Mouse (Mus musculus) lung, postnatal 0 days (tissue): ENCODE measurements around the gene Sparcl1. TPM values are rescaled to one million over a fixed set of nuclear protein-coding genes. Genes with fewer than 3 reads are reported as not detected.

Source experiments
- ATAC-seq: fragments of 200-750 bp; cut with Nextera tagmentation; 2 replicates; pipeline ENCODE4 v1.8.0; 2017; ENCODE audit warnings: moderate library complexity
- DNase-seq: peaks from one replicate; pipeline ENCODE4 v3.0.0-alpha.2; 2016; ENCODE audit warnings: low spot score
- H3K27ac ChIP-seq: fragments of 300-500 bp; sonication (generic); 2 replicates; pipeline ENCODE4 v1.5.1; 2014; ENCODE audit warnings: antibody characterized with exemption, mild to moderate bottlenecking, low read length, mixed read lengths
- H3K27me3 ChIP-seq: fragments of 300-500 bp; sonication (generic); replicated peaks from 2 replicates; pipeline ENCODE4 v1.6.1; 2014; ENCODE audit warnings: low read length, mixed read lengths; ENCODE audit not compliant: insufficient read depth
- H3K36me3 ChIP-seq: fragments of 300-500 bp; sonication (generic); 2 replicates; pipeline ENCODE4 v1.6.1; 2014; ENCODE audit warnings: low read length, mixed read lengths; ENCODE audit not compliant: insufficient read depth
- H3K4me1 ChIP-seq: fragments of 300-500 bp; sonication (generic); 2 replicates; pipeline ENCODE4 v1.6.1; 2014; ENCODE audit warnings: antibody characterized with exemption, low read depth, low read length, mixed read lengths; ENCODE audit not compliant: insufficient read depth
- H3K4me2 ChIP-seq: fragments of 300-500 bp; sonication (generic); replicated peaks from 2 replicates; pipeline ENCODE4 v1.6.1; 2014; ENCODE audit warnings: low read depth, mild to moderate bottlenecking, low read length, moderate library complexity, mixed read lengths
- H3K4me3 ChIP-seq: fragments of 300-500 bp; sonication (generic); 2 replicates; pipeline ENCODE4 v1.5.1; 2014; ENCODE audit warnings: low read depth, low read length
- H3K9ac ChIP-seq: fragments of 300-500 bp; sonication (generic); replicated peaks from 2 replicates; pipeline ENCODE4 v1.6.1; 2014; ENCODE audit warnings: low read depth, mild to moderate bottlenecking
- H3K9me3 ChIP-seq: fragments of 300-500 bp; sonication (generic); 2 replicates; pipeline ENCODE4 v1.6.1; 2016; ENCODE audit warnings: low read length, mixed read lengths
- CTCF ChIP-seq: IDR thresholded peaks from 2 replicates; pipeline ENCODE4 v1.5.1; 2016; ENCODE audit warnings: antibody characterized with exemption, mild to moderate bottlenecking
- EP300 ChIP-seq: IDR thresholded peaks from 2 replicates; pipeline ENCODE4 v1.6.1; 2016; ENCODE audit warnings: antibody characterized with exemption, mild to moderate bottlenecking, control low read depth
- WGBS: fragments of 180-500 bp; shearing (Covaris S2); extraction: QIAGEN DNeasy Blood & Tissue Kit; methylation state at CpG from one replicate; pipeline ENCODE4 v1.1.7; 2014; 5-methylcytosine and 5-hydroxymethylcytosine counted together
- polyA plus RNA-seq: library from polyadenylated mRNA; unstranded; fragments of >200 nt; fragmentation: Nextera tagmentation; extraction: Ambion mirVana; gene quantifications from 2 replicates; pipeline ENCODE4 v1.2.1, GENCODE M21; 2015

The Sparcl1 gene
- polyA plus RNA-seq, 1 experiment from 2014 or later, result 285 TPM

- Histone ChIP-seq H3K36me3 (no peaks in the 10 kb centered on the region), H3K4me2 (no peak overlapping the region), H3K9me3 (no peaks in the 10 kb centered on the region), H3K27me3 (no peaks in the 10 kb centered on the region), H3K4me1 (peaks cover 3% of the 10 kb centered on the region; the same call in 1 of the 2 replicates), H3K27ac (0 out of 2 replicates have a peak overlapping the region, but pooled peaks have one; percentile 20), H3K4me3 (no peak overlapping the region), H3K9ac (no peak overlapping the region)
- peak; percentile 75 for DNase-seq
- TF ChIP-seq EP300 (no peak), CTCF (no peak)
- ATAC-seq, result peak; percentile 89
- WGBS, result 28% methylated on average over 6 of the region's 8 CpGs
Measured at GRCm38 (mm10) chr5:104072272-104072886, 41.2 kb downstream of the Sparcl1 start.

- TF ChIP-seq EP300 (no peak), CTCF (no peak)
- Histone ChIP-seq H3K4me2 (no peak overlapping the region), H3K4me3 (no peak overlapping the region), H3K27ac (no peak overlapping the region), H3K4me1 (peaks cover 3% of the 10 kb centered on the region; the same call in 1 of the 2 replicates), H3K9ac (no peak overlapping the region), H3K36me3 (no peaks in the 10 kb centered on the region), H3K27me3 (no peaks in the 10 kb centered on the region), H3K9me3 (no peaks in the 10 kb centered on the region)
- ATAC-seq, result no peak
- 74% methylated on average over 4 of the region's 4 CpGs for WGBS
- no peak for DNase-seq
Measured at GRCm38 (mm10) chr5:104071048-104071447, 42.5 kb downstream of the Sparcl1 start.

GRCm38 (mm10) chr5:104068751-104069150 is 44.8 kb downstream of the Sparcl1 start:
- Histone ChIP-seq H3K9ac (no peak overlapping the region), H3K9me3 (no peaks in the 10 kb centered on the region), H3K4me1 (no peaks in the 10 kb centered on the region), H3K36me3 (0 out of 2 replicates have a peak, but pooled peaks cover 9% of the 10 kb centered on the region), H3K4me2 (no peak overlapping the region), H3K27ac (no peak overlapping the region), H3K4me3 (no peak overlapping the region), H3K27me3 (no peaks in the 10 kb centered on the region)
- DNase-seq (no peak), ATAC-seq (no peak)
- peak; percentile 69 for TF ChIP-seq CTCF
- TF ChIP-seq EP300, result no peak
- WGBS, result 83% methylated on average over 6 of the region's 7 CpGs

- no peak overlapping the region for H3K27ac ChIP-seq
- WGBS, result 91% methylated on average over 11 of the region's 11 CpGs
- H3K4me1 ChIP-seq, result no peaks in the 10 kb centered on the region
- H3K4me3 ChIP-seq, result no peak overlapping the region
- H3K9me3 ChIP-seq, result no peaks in the 10 kb centered on the region
- DNase-seq (no peak), ATAC-seq (no peak)
- no peak overlapping the region for H3K9ac ChIP-seq
- H3K4me2 ChIP-seq, result no peak overlapping the region
- peaks cover 25% of the 10 kb centered on the region for H3K36me3 ChIP-seq
- no peak for TF ChIP-seq CTCF
- no peak for TF ChIP-seq EP300
- no peaks in the 10 kb centered on the region for H3K27me3 ChIP-seq
Measured at GRCm38 (mm10) chr5:104062773-104063551, 50.6 kb downstream of the Sparcl1 start.

- H3K36me3 ChIP-seq, result peaks cover 25% of the 10 kb centered on the region
- H3K9me3 ChIP-seq, result no peaks in the 10 kb centered on the region
- H3K27me3 ChIP-seq, result no peaks in the 10 kb centered on the region
- DNase-seq (no peak), ATAC-seq (no peak)
- no peak overlapping the region for H3K4me3 ChIP-seq
- H3K4me1 ChIP-seq, result no peaks in the 10 kb centered on the region
- no peak overlapping the region for H3K4me2 ChIP-seq
- H3K27ac ChIP-seq, result no peak overlapping the region
- H3K9ac ChIP-seq, result no peak overlapping the region
- 85% methylated on average over 13 of the region's 13 CpGs for WGBS
- TF ChIP-seq CTCF (no peak), EP300 (no peak)
Measured at GRCm38 (mm10) chr5:104061936-104062772, 51.4 kb downstream of the Sparcl1 start.

- WGBS, result 86% methylated on average over 5 of the region's 5 CpGs
- Histone ChIP-seq H3K4me1 (no peaks in the 10 kb centered on the region), H3K36me3 (peaks cover 25% of the 10 kb centered on the region)
Measured at GRCm38 (mm10) chr5:104060429-104060828, 53.1 kb downstream of the Sparcl1 start.

More at GRCm38 (mm10) chr5:104060429-104060828, 53.1 kb downstream of the Sparcl1 start:
- no peak overlapping the region for H3K4me2 ChIP-seq
- no peaks in the 10 kb centered on the region for H3K9me3 ChIP-seq
- H3K9ac ChIP-seq, result no peak overlapping the region
- H3K27ac ChIP-seq, result no peak overlapping the region
- DNase-seq (no peak), ATAC-seq (no peak)
- no peak overlapping the region for H3K4me3 ChIP-seq
- TF ChIP-seq EP300, result no peak
- no peak for TF ChIP-seq CTCF
- H3K27me3 ChIP-seq, result no peaks in the 10 kb centered on the region
